Mouse (Mus musculus) olfactory bulb, adult 2 months (tissue): ENCODE measurements around the gene H2-Ab1. TPM values are rescaled to one million over a fixed set of nuclear protein-coding genes. Genes with fewer than 3 reads are reported as not detected.
"Not testable (repeated sequence)": the region's sequence is repeated elsewhere in the genome, so short reads cannot be mapped to it uniquely, and the experiment has no call there.

Experiments used
- H3K27ac ChIP-seq: fragments of 200-500 bp; 2 replicates; pipeline ENCODE4 v1.5.1; 2012; ENCODE audit warnings: low read depth, low read length; ENCODE audit not compliant: insufficient read depth
- H3K4me1 ChIP-seq: fragments of 200-500 bp; 2 replicates; pipeline ENCODE4 v1.6.1; 2012; ENCODE audit warnings: low read length; ENCODE audit not compliant: control insufficient read depth, insufficient read depth
- H3K4me3 ChIP-seq: fragments of 200-500 bp; 2 replicates; pipeline ENCODE4 v1.5.1; 2012; ENCODE audit warnings: mild to moderate bottlenecking, low read depth, low read length, moderate library complexity; ENCODE audit not compliant: insufficient read depth
- CTCF ChIP-seq: fragments of 200-500 bp; IDR thresholded peaks from 2 replicates; pipeline ENCODE4 v1.5.1; 2012; ENCODE audit warnings: low read depth, mild to moderate bottlenecking, low read length, moderate library complexity; ENCODE audit not compliant: insufficient read depth
- POLR2A ChIP-seq: fragments of 200-500 bp; IDR thresholded peaks from 2 replicates; pipeline ENCODE4 v1.6.1; 2012; ENCODE audit warnings: mild to moderate bottlenecking, low read depth, low read length, moderate library complexity; ENCODE audit not compliant: insufficient read depth
- WGBS: fragments of 180-500 bp; shearing (Covaris S2); methylation state at CpG from one replicate; pipeline ENCODE4 v1.1.7; 2018; 5-methylcytosine and 5-hydroxymethylcytosine counted together
- polyA plus RNA-seq: library from polyadenylated mRNA; stranded (reverse); fragments of >200 nt; gene quantifications from 2 replicates; pipeline ENCODE4 v1.2.4, GENCODE M21; 2012; ENCODE audit warnings: low replicate concordance; ENCODE audit not compliant: missing spikeins, insufficient read depth, insufficient read length

Gene H2-Ab1
- polyA plus RNA-seq, 1 experiment = not detected

- Histone ChIP-seq H3K4me1 (peaks cover 10% of the 10 kb centered on the region), H3K27ac (no peak overlapping the region), H3K4me3 (no peak overlapping the region)
- 86% methylated on average over 8 of the region's 8 CpGs for WGBS
- TF ChIP-seq POLR2A (no peak), CTCF (no peak)
These were observed 40.1 kb upstream of the H2-Ab1 start for GRCm38 (mm10) chr17:34217216-34217928.

- TF ChIP-seq POLR2A (no peak), CTCF (no peak)
- whole genome bisulfite sequencing = 89% methylated on average over 5 of the region's 5 CpGs
- no peak overlapping the region for H3K4me3 ChIP-seq
- peaks cover 10% of the 10 kb centered on the region for H3K4me1 ChIP-seq
- H3K27ac ChIP-seq = no peak overlapping the region
These were observed 39.5 kb upstream of the H2-Ab1 start for GRCm38 (mm10) chr17:34217986-34218385.

- no peak for TF ChIP-seq CTCF
- no peak for TF ChIP-seq POLR2A
- 18% methylated on average over 11 of the region's 11 CpGs for WGBS
- Histone ChIP-seq H3K4me1 (peaks cover 10% of the 10 kb centered on the region), H3K27ac (no peak overlapping the region), H3K4me3 (no peak overlapping the region)
These were observed 38.8 kb upstream of the H2-Ab1 start for GRCm38 (mm10) chr17:34218675-34219074.

- not testable (repeated sequence) for H3K27ac ChIP-seq, H3K4me1 ChIP-seq, H3K4me3 ChIP-seq
- 0 out of 2 replicates have a peak, but pooled peaks have one; percentile 21 for TF ChIP-seq CTCF
- WGBS = 82% methylated on average over 9 of the region's 11 CpGs
These were observed 38.4 kb upstream of the H2-Ab1 start for GRCm38 (mm10) chr17:34219096-34219495.

GRCm38 (mm10) chr17:34219801-34220200, 37.7 kb upstream of the H2-Ab1 start:
- not testable (repeated sequence) for H3K4me1 ChIP-seq, H3K4me3 ChIP-seq, H3K27ac ChIP-seq
- WGBS = 90% methylated on average over 6 of the region's 7 CpGs

DNA sequence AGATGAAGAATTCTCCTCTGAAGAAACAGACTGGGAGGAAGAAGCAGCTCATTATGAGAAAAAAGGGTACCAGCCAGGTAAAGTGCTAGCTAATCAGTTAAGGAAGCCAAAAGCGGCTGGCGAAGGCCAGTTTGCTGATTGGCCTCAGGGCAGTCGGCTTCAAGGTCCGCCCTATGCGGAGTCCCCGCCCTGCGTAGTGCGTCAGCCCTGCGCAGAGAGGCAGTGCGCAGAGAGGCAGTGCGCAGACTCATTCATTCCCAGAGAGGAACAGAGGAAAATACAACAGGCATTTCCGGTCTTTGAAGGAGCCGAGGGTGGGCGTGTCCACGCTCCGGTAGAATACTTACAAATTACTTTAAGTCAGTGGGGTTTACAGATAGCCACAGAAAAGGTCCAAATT, 37.1 kb upstream of the H2-Ab1 start:
- not testable (repeated sequence) for H3K27ac ChIP-seq, H3K4me1 ChIP-seq, H3K4me3 ChIP-seq
- 97% methylated on average over 7 of the region's 16 CpGs for WGBS

- TF ChIP-seq POLR2A = no peak
- TF ChIP-seq CTCF = no peak
- 94% methylated on average over 3 of the region's 3 CpGs for WGBS
- H3K4me1 ChIP-seq = no peaks in the 10 kb centered on the region
These were observed 32.7 kb upstream of the H2-Ab1 start for GRCm38 (mm10) chr17:34224816-34225215.

GRCm38 (mm10) chr17:34225426-34225825, 32.1 kb upstream of the H2-Ab1 start:
- 88% methylated on average over 8 of the region's 8 CpGs for WGBS
- Histone ChIP-seq H3K4me3 (no peak overlapping the region), H3K27ac (no peak overlapping the region), H3K4me1 (no peaks in the 10 kb centered on the region)
- no peak for TF ChIP-seq POLR2A
- TF ChIP-seq CTCF = no peak

More at GRCm38 (mm10) chr17:34224816-34225215, 32.7 kb upstream of the H2-Ab1 start:
- H3K4me3 ChIP-seq = no peak overlapping the region
- no peak overlapping the region for H3K27ac ChIP-seq

DNA sequence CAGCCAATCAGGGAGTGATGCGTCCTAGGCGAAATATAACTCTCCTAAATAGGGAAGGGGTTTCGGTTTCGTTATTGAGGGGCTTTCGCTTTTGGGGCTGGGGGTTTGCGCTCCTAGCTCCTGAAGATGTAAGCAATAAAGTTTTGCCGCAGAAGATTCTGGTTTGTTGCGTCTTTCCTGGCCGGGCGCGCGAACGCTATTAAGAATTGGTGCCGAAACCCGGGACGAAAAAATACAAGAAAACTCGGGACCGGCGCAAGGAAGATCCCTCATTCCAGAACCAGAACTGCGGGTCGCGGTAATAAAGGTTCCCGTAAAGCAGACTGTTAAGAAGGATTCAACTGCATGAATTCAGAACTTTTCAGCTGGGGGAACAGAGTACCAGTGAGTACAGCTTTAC, 31.6 kb upstream of the H2-Ab1 start:
- not testable (repeated sequence) for H3K4me1 ChIP-seq, H3K4me3 ChIP-seq, H3K27ac ChIP-seq
- 97% methylated on average over 15 of the region's 23 CpGs for WGBS

DNA sequence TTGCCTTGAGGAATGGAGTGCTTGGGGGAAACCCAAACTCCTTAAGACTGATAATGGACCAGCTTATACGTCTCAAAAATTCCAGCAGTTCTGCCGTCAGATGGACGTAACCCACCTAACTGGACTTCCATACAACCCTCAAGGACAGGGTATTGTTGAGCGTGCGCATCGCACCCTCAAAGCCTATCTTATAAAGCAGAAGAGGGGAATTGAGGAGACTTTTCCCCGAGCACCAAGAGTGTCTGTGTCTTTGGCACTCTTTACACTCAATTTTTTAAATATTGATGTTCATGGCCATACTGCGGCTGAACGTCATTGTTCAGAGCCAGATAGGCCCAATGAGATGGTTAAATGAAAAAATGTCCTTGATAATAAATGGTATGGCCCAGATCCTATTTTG, 26.5 kb upstream of the H2-Ab1 start:
- H3K4me3 ChIP-seq, H3K4me1 ChIP-seq, H3K27ac ChIP-seq: not testable (repeated sequence)
- WGBS = 93% methylated on average over 7 of the region's 9 CpGs

DNA sequence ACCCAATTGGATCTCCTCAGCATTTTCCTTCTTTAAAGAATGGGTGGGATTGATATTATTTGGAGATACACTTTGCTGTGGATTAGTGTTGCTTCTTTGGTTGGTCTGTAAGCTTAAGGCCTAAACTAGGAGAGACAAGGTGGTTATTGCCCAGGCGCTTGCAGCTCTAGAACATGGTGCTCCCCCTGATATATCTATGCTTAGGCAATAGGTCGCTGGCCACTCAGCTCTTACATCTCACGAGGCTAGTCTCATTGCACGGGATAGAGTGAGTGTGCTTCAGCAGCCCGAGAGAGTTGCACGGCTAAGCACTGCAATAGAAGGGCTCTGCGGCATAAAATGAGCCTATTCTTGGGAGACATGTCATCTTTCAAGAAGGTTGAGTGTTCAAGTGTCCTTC, 25.5 kb upstream of the H2-Ab1 start:
- H3K27ac ChIP-seq, H3K4me3 ChIP-seq, H3K4me1 ChIP-seq: not testable (repeated sequence)
- WGBS = over 99% methylated on average over 5 of the region's 7 CpGs
